Mouse (Mus musculus) CH12.LX (cell line): ENCODE results near the gene St8sia1. TPM values are rescaled to one million over a fixed set of nuclear protein-coding genes. Genes with fewer than 3 reads are reported as not detected.

Source experiments
- DNase-seq: peaks from one replicate; pipeline ENCODE4 v3.0.0-alpha.2; 2013; ENCODE audit errors: extremely low read depth
- H3K27ac ChIP-seq: 2 replicates; pipeline ENCODE4 v1.5.1; 2012; ENCODE audit warnings: low read depth, mild to moderate bottlenecking, control low read depth, moderate library complexity; ENCODE audit not compliant: insufficient read depth
- H3K27me3 ChIP-seq: replicated peaks from 2 replicates; pipeline ENCODE3; 2012; ENCODE audit warnings: inconsistent platforms
- H3K36me3 ChIP-seq, 2 experiments: replicated peaks in 1 of 2; 2 replicates each; pipeline versions ENCODE3 to v1.6.1; 2012; ENCODE audit warnings: inconsistent platforms in 1 of 2, low read length in 1 of 2, mild to moderate bottlenecking in 1 of 2, mixed read lengths in 1 of 2, moderate library complexity in 1 of 2; ENCODE audit not compliant: control insufficient read depth in 1 of 2, insufficient read depth in 1 of 2
- H3K4me1 ChIP-seq, 2 experiments: 2 replicates each; pipeline ENCODE4 v1.6.1; 2012; ENCODE audit warnings: inconsistent platforms in 1 of 2, moderate library complexity in 1 of 2; ENCODE audit not compliant: insufficient read depth in 2 of 2, control insufficient read depth in 1 of 2
- H3K4me2 ChIP-seq: 2 replicates; pipeline ENCODE4 v1.6.1; 2012; ENCODE audit warnings: low read depth, mild to moderate bottlenecking, control low read depth; ENCODE audit not compliant: poor library complexity, insufficient read depth, severe bottlenecking
- H3K4me3 ChIP-seq, 3 experiments: fragments of 150-350 bp in 1 of 3; sonication (generic) in 1 of 3; replicated peaks in 1 of 3; 2 replicates each; pipeline versions ENCODE3 to v1.5.1; 2011 to 2012; ENCODE audit warnings: low read depth in 2 of 3, low read length in 2 of 3, mild to moderate bottlenecking in 2 of 3, moderate library complexity in 2 of 3, control low read depth in 1 of 3, improper control_type of control experiment in 1 of 3, inconsistent platforms in 1 of 3, mixed read lengths in 1 of 3; ENCODE audit not compliant: poor library complexity in 1 of 3
- H3K79me2 ChIP-seq: replicated peaks from 2 replicates; pipeline ENCODE4 v1.6.1; 2012; ENCODE audit warnings: mild to moderate bottlenecking, moderate library complexity; ENCODE audit not compliant: control insufficient read depth, poor library complexity, insufficient read depth, severe bottlenecking; ENCODE audit errors: extremely low read depth
- H3K9ac ChIP-seq: 2 replicates; pipeline ENCODE4 v1.6.1; 2012; ENCODE audit warnings: low read depth, mild to moderate bottlenecking, control low read depth, moderate library complexity; ENCODE audit not compliant: insufficient read depth
- H3K9me3 ChIP-seq: replicated peaks from 2 replicates; pipeline ENCODE3; 2012; ENCODE audit warnings: low read length, inconsistent platforms, mixed read lengths
- BHLHE40 ChIP-seq: IDR thresholded peaks from 2 replicates; pipeline ENCODE4 v1.6.1; 2011; ENCODE audit warnings: mild to moderate bottlenecking, low read depth, low read length, improper control_type of control experiment
- E2F4 ChIP-seq: IDR thresholded peaks from 2 replicates; pipeline ENCODE4 v1.6.1; 2011; ENCODE audit warnings: low read depth, low read length, improper control_type of control experiment; ENCODE audit not compliant: insufficient replicate concordance
- EP300 ChIP-seq: IDR thresholded peaks from 2 replicates; pipeline ENCODE4 v1.6.1; 2011; ENCODE audit warnings: low read length, improper control_type of control experiment
- ETS1 ChIP-seq: conservative IDR thresholded peaks from 2 replicates; pipeline ENCODE4 v1.6.1; 2012; ENCODE audit warnings: low read depth, mild to moderate bottlenecking, inconsistent platforms, low read length, improper control_type of control experiment, moderate library complexity
- GABPA ChIP-seq: IDR thresholded peaks from 2 replicates; pipeline ENCODE4 v1.6.1; 2012; ENCODE audit warnings: low read depth, low read length, improper control_type of control experiment, inconsistent platforms; ENCODE audit not compliant: insufficient replicate concordance
- HCFC1 ChIP-seq: IDR thresholded peaks from 2 replicates; pipeline ENCODE4 v1.6.1; 2012; ENCODE audit warnings: low read depth, mild to moderate bottlenecking, inconsistent platforms, low read length, improper control_type of control experiment
- KAT2A ChIP-seq: IDR thresholded peaks from 2 replicates; pipeline ENCODE4 v1.6.1; 2012; ENCODE audit warnings: low read length, improper control_type of control experiment, inconsistent platforms; ENCODE audit not compliant: insufficient replicate concordance
- MAX ChIP-seq: IDR thresholded peaks from 2 replicates; pipeline ENCODE4 v1.6.1; 2011; ENCODE audit warnings: low read length, improper control_type of control experiment
- MAZ ChIP-seq: IDR thresholded peaks from 2 replicates; pipeline ENCODE4 v1.6.1; 2012; ENCODE audit warnings: low read depth, mild to moderate bottlenecking, inconsistent platforms, low read length, improper control_type of control experiment, moderate library complexity
- MXI1 ChIP-seq: IDR thresholded peaks from 2 replicates; pipeline ENCODE4 v1.6.1; 2011; ENCODE audit warnings: mild to moderate bottlenecking, low read depth, low read length, improper control_type of control experiment
- NRF1 ChIP-seq: IDR thresholded peaks from 2 replicates; pipeline ENCODE4 v1.6.1; 2014; ENCODE audit warnings: low read depth, mild to moderate bottlenecking, inconsistent platforms, low read length, improper control_type of control experiment, moderate library complexity
- PAX5 ChIP-seq: IDR thresholded peaks from 2 replicates; pipeline ENCODE4 v1.6.1; 2012; ENCODE audit warnings: low read length, inconsistent platforms, mixed read lengths
- POLR2A ChIP-seq: IDR thresholded peaks from 2 replicates; pipeline ENCODE4 v1.6.1; 2011; ENCODE audit warnings: low read depth, mild to moderate bottlenecking, improper control_type of control experiment, low read length
- POLR2AphosphoS2 ChIP-seq: IDR thresholded peaks from 2 replicates; pipeline ENCODE4 v1.6.1; 2011; ENCODE audit warnings: low read depth, low read length, improper control_type of control experiment
- SMC3 ChIP-seq: IDR thresholded peaks from 2 replicates; pipeline ENCODE4 v1.6.1; 2011; ENCODE audit warnings: low read depth, low read length, improper control_type of control experiment
- TCF12 ChIP-seq: IDR thresholded peaks from 2 replicates; pipeline ENCODE4 v1.6.1; 2014; ENCODE audit warnings: low read depth, mild to moderate bottlenecking, inconsistent platforms, low read length, improper control_type of control experiment
- ZC3H11A ChIP-seq: IDR thresholded peaks from 2 replicates; pipeline ENCODE4 v1.6.1; 2012; ENCODE audit warnings: low read depth, mild to moderate bottlenecking, inconsistent platforms, low read length, improper control_type of control experiment
- ZKSCAN1 ChIP-seq: IDR thresholded peaks from 2 replicates; pipeline ENCODE4 v1.6.1; 2012; ENCODE audit warnings: low read depth, inconsistent platforms, low read length, improper control_type of control experiment, borderline replicate concordance
- ZMIZ1 ChIP-seq: IDR thresholded peaks from 2 replicates; pipeline ENCODE4 v1.6.1; 2012; ENCODE audit warnings: low read depth, mild to moderate bottlenecking, inconsistent platforms, low read length, improper control_type of control experiment
- dilution Hi-C: fragments of 300-500 bp; cut with MboI; formaldehyde crosslinking; loops from 2 replicates; pipeline ENCODE4 v1.14.3; 2020; ENCODE audit warnings: low sequenced_read_pairs; ENCODE audit not compliant: extremely low pct_unique_long_range_greater_than_20kb, extremely low pct_ligation_motif_present
- in situ Hi-C: fragments of 300-500 bp; cut with MboI; formaldehyde crosslinking; loops from 3 replicates; pipeline ENCODE4 v1.14.3; 2019; ENCODE audit warnings: low sequenced_read_pairs, low pct_ligation_motif_present, low pct_unique_long_range_greater_than_20kb, mixed read lengths
- polyA plus RNA-seq: library from polyadenylated mRNA; unstranded; fragments of >175 nt; gene quantifications from 2 replicates; pipeline ENCODE4 v1.2.1, GENCODE M21; 2012; ENCODE audit warnings: low read depth; ENCODE audit not compliant: insufficient read length
- total RNA-seq, 2 experiments: library from RNA; depleted of rRNA; stranded (reverse); fragments of 300-350 nt in 1 of 2; fragments of >200 nt in 1 of 2; gene quantifications; 2 replicates each; pipeline ENCODE4 v1.2.3; 2012 to 2014

The St8sia1 gene
- total and polyA plus RNA-seq, 3 experiments: 0.13 to 0.51 (median 0.20) TPM

DNA sequence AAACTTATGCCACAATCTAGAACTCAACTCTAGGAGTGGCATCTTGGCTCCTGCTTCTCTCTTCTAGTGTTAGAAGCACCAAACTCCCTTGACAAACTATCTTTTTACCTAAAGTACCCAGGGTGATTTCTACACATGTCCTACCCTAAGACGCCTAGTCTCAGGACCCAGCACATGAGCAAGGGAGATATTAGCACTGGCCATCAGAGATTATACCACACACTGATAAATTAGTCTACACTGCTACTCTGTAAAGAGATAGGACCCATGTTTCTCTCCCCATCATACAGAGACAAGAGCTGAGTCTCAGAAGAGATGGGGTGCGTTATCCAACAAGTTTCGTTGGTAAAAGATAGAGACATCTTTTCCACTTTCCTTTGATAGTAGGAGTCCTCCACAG, 53.0 kb downstream of the St8sia1 start:
- Histone ChIP-seq H3K9ac (no peak overlapping the region), H3K79me2 (no peaks in the 10 kb centered on the region), H3K4me2 (no peak overlapping the region), H3K27ac (no peak overlapping the region), H3K9me3 (no peaks in the 10 kb centered on the region), H3K36me3 (no peaks in the 10 kb centered on the region), H3K4me1 (peaks cover 7 to 26% of the 10 kb centered on the region in 2 experiments; a peak in 2 of 4 replicates), H3K4me3 (no peak overlapping the region), H3K27me3 (no peaks in the 10 kb centered on the region)
- TF ChIP-seq EP300: no peak
- TF ChIP-seq SMC3: no peak
- TF ChIP-seq PAX5: no peak
- no peak for TF ChIP-seq POLR2A
- TF ChIP-seq GABPA: no peak
- no peak for TF ChIP-seq ZKSCAN1
- TF ChIP-seq ZC3H11A: no peak
- no peak for TF ChIP-seq MXI1
- TF ChIP-seq POLR2AphosphoS2: no peak
- no peak for TF ChIP-seq ETS1
- no peak for TF ChIP-seq MAX
- TF ChIP-seq TCF12: no peak
- no peak for TF ChIP-seq HCFC1
- TF ChIP-seq E2F4: no peak
- no peak for TF ChIP-seq KAT2A
- no peak for TF ChIP-seq BHLHE40
- no peak for TF ChIP-seq ZMIZ1
- no peak for DNase-seq
- dilution Hi-C loops (no loop called here), in situ Hi-C loops (no loop called here)

DNA sequence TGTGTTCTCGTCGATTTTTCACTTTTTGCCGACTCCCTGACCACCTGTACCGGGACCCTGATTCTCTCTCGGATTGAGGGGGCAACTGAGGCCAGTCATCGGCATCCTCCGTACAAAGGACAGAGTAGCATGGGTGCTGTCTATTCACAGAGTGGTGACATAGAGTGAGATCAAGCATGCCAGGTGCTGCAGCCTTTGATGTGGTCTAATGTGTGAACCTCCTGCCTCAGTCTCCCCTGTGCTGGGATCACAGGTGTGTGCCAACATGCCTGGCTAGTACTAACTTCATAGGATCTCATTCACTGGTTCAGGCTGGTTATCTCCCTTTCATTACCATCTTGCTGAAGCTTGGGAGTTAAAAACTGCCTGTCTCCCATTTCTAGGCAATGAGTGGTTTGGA, 53.5 kb downstream of the St8sia1 start:
- Histone ChIP-seq H3K36me3 (no peaks in the 10 kb centered on the region), H3K79me2 (no peaks in the 10 kb centered on the region), H3K9me3 (no peaks in the 10 kb centered on the region), H3K9ac (no peak overlapping the region), H3K4me1 (peaks cover 7 to 21% of the 10 kb centered on the region in 2 experiments; a peak in 2 of 4 replicates), H3K4me3 (no peak overlapping the region), H3K27me3 (no peaks in the 10 kb centered on the region), H3K4me2 (no peak overlapping the region), H3K27ac (no peak overlapping the region)
- in situ Hi-C loops: no loop called here
- dilution Hi-C loops: no loop called here
- DNase-seq: no peak
- no peak for TF ChIP-seq GABPA
- no peak for TF ChIP-seq NRF1
- no peak for TF ChIP-seq EP300
- TF ChIP-seq MAZ: no peak
